Mouse (Mus musculus): ENCODE data around the gene Cntnap2. TPM values are rescaled to one million over a fixed set of nuclear protein-coding genes. Genes with fewer than 3 reads are reported as not detected.

The Cntnap2 gene
- not detected for total RNA-seq (2022)

DNA sequence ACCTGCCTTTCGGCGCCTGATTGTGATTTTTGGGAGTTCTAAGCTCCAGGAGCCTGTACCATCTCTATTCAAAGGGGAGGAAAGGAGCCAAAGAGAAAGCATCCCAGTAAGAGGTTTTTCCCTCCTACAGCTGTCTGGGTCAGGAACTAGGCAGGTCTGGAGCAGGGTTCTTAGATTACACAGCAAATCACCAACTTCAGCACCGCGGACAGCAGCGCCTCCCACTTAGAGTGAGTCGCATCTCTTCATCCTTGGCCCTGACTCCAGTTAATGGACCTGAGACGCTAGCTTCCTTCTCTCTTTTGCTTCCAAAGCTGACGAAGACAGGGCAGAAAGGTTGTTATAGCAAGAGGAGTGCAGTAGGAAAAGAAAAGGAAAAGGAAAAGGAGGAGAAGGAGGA is at the start of gene Cntnap2:
Gene Cntnap2, plus strand, starts transcription at position 267 of the 400 bp plus-strand sequence.
- no peak for DNase-seq (ENCODE audit: low spot score)

DNA sequence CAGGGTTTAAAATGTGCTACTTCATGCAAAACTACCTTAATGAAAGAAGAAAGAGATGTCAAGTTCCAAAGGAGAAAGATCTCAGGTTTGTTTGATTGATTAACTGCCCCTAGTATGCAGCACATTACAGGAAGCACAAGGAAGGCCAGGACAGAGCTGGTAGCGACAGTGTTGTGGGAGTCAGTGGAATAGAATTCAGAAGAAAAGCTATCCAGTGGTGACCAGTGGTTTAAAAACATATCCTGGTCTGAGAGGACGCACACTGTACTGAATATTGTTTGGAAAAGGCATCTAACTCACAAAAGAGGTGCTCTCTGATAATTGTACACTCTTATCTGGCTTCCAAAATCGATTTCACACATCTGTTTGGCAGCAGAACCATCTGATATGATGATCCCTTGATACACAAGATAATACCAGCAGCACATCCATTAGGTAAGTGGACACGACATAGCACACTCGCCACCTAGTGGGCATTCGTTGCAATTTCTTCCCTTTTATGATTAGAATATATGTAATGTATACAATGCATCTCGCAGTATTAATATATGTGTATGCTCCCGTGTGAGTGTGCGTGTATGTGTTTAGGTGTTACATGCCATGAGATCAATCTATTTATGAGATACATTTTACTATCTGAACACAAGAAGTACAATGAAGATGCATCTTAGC is 33.0 kb upstream of the Cntnap2 start:
- no peak for DNase-seq (ENCODE audit: low spot score)

DNA sequence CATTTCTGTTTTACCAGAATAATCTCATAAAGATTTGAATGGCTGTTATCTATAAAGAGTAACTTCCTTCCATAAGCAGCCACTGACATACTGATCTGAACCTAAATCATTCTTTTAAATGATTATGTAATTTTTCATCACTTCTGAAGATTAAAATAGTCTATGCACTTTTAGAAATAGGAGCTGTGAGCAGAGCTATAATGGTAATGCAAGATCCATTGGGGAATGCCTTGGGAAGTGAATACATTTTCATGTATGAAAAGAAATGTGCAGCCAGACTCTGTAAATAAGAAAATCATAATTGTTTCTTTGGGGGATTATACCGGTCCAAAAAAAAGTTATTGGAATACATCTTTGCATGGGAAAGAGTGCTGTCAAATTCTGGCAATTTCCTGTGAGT is 19.7 kb upstream of the Cntnap2 start:
- no peak for DNase-seq (ENCODE audit: low spot score)

DNA sequence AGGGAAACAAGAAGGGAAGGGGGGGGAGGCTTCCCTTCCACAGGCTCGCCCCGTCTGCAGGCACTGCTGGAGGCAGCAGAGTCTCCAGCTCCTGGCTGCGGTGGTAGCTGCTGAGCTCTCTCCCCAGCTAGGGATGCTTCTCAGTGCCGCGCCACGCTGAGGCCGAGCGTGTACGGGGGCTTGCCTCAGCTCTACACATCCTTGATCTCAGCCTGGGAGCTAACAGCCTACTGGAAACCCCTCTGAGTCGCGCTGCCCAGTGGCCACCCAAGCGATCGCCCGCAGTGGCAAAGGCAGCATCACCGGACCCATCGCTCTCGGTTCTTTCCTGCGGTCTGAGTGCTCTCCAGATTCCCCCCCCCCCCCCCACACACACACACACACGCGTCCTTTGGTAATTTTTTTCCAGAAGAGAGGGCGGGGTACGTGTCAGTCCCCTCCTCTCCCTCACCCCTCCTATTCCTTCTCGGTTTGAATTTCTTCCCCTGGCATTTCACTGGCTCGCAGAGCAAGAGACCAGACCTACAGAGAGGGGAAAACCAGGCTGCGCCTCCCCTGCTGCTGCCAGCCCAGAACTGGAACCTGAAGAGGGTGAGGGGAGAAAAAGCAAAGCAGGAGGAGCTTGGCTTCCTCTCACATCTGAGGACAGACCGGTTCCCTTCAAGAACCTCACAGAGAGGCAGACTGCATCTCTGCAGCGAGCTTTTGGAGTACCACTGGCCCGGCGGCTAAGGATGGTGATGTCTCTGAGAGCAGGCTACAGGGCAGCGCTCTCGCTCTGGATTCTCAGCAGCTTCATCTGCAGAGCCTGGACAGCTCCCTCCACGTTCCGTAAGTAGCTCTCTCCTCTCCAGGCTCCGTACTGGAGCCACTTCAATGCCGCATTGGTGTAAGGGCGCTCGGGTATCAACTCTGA is 657 bp downstream of the Cntnap2 start:
- no peak for DNase-seq (ENCODE audit: low spot score)

DNA sequence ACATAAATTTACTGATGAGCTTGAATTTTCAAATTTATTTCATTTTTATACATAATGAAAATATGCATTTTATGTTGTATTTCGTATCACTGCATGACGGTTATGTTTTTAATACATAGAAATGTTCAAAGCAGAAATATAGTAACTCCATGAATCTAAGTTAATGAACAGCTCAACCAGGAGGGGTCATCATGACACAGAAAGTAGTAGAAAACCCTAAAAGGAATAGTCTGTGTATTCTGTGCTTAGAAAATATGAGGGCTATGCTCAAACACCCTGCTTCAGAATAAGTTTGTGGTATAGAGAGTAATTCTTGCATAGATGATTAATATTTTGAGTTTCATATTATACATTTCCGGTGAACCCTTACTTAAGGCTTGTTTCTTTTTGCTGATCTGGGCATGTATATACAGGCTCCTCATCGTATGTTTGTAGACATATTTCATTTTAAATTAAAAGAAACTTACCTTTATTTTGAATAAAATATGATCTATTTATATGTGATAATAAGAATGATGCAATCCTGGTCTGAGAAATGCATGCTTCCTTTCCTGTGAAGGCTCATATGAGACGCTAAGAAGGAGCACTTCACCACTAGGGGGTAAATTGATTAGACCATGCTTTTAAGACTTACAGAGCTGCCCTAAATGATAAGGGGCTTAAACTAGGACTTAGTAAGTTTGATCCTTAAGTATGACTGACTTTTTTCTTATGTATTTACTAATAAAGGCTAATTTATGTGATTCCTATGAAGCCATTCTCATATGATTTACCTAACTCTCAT is 3.2 kb downstream of the Cntnap2 start:
- no peak for DNase-seq (ENCODE audit: low spot score)

DNA sequence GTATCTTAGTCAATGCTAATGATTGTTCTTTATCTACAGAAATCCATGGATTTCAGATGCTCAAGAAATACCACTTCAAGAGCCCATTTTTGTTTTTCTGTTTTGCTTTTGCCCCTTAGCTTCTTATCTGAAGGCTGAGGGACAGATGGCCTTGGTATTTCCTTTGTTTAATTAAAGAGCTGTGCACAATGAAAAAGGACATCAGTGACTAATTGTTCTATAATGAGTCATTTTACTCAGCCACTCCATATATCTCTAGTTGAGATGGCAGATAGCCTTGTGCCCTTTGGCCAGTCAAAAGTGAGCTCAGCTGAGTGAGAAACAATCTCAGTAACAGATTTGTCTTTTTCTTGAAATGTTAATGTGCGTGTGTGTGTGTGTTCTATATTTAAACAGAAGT is 29.1 kb downstream of the Cntnap2 start:
- no peak for DNase-seq (ENCODE audit: low spot score)

DNA sequence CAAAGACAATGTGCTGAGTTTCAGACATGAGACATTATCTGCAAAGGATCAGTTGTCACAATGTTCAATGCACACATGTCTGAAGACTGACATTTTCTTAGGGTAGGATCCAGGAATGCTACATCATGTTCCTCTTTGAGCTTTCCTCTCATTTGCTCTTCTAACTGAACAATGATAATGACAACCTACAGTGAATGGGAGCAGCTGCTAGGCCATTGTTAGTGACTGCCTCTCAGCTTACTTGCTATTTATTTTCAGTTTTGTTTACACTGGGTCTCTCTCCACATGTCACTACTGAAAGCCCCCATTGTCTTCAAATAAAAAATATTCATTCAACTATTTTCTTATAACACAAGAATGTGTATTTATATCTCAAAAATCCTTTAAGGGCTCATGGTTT is 54.5 kb downstream of the Cntnap2 start:
- DNase-seq (ENCODE audit: low spot score), result no peak

DNA sequence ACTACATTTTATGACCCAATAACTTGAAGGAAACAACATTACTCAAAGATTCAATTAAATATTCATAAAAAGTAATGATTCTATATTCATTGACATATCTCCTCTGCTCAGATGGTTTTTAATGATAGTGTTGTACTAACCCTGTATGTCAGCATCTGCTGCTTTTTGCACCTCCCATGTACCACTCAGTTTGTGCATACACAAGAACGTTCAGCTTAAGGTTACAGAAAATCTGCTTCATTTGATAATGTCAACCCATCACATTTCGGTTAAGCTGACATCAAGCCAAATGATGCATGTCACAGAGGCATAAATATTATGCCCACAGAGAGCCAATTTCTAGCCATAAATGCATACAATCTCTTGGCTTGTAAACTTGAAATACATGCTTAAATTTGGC is 85.7 kb downstream of the Cntnap2 start:
- no peak for DNase-seq (ENCODE audit: low spot score)

DNA sequence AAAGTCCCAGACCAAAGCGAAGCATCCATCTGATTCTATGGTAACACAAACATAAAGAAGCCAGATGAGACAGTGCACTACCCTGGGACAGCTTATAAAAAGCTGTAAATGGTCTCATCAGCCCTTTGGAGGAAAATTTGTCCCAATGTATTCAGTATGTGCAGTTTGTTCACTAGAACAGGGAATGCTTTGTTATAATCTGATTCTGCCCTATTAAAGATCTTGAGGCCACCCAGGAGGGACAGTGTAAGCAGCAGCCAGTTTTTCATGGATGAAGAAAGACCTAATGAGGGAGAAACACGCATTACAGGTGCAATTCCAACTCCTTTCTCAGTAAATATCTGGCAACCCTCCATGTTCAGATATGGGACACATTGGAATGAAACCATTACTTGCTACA is 145.9 kb downstream of the Cntnap2 start:
- DNase-seq (ENCODE audit: low spot score), result no peak

DNA sequence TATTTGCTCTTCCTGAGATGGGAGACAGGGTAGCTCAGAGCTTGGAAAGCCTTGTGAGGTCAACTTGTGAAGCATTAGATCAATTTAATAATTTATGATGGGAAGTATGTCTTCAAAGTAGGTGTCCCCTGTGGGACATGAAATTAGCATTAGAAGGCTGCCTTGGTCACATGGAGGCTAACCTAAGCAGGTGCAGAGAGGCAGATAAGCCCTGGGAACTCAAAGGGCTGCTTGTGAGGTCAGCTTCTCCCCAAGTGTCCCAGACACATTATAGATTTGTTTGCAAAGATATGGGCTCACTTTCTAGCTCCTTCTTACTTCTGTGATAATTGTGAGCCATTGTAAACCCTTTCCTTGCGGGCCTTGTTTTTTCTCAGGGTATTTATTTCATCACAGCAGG is 155.2 kb downstream of the Cntnap2 start:
- DNase-seq (ENCODE audit: low spot score), result no peak

DNA sequence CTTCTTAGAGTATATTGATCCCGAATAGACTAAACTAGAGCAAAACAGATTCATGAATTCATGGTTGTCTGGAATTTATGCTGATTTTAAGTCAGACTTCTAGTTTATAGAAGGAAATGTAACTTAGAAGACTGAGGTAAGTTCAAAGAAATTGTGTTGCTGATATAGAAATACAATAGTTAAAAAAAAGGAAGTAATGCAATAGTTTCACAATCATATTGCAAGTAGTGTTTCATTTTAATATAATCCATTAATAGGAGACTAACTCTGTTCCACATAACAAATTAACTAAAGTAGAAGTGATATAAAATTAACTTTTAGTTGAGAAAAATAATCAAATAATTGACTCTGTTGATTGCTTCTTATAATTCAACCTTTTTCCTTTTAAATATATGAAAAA is 169.8 kb downstream of the Cntnap2 start:
- DNase-seq (ENCODE audit: low spot score), result no peak

DNA sequence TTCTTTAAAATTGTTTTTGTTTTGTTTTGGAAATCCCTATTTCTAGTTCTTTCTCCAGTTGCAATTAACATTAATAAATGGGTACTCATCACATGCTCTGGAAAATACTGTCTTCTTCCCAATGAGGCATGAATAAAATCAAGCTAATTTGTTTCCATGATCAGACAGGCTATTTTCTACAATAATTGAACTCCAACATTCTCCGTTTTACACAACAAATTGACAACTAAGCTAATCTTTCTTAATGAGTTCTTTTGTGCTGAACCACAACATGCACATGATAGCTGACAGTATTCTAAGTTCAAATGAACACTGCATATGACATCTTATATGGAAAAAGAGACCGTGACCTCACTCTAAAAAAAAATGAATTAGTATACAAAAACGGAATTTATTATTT is 173.4 kb downstream of the Cntnap2 start:
- no peak for DNase-seq (ENCODE audit: low spot score)

DNA sequence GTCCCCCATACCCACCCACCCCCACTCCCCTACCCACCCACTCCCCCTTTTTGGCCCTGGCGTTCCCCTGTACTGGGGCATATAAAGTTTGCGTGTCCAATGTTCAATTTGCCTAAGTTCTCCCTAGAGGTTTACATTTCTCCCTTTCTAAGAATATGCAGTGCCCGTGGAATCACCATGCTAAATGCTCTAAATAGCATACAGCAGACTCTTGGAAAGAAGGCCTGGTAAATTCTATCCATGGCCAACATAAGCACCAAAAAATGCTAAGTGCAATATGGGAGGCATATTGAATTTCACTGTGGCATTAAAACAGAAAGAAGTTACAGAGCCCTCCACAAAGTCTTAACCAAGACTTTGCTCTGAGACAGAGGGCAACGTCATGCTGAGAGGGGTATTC is 177.4 kb downstream of the Cntnap2 start:
- no peak for DNase-seq (ENCODE audit: low spot score)

DNA sequence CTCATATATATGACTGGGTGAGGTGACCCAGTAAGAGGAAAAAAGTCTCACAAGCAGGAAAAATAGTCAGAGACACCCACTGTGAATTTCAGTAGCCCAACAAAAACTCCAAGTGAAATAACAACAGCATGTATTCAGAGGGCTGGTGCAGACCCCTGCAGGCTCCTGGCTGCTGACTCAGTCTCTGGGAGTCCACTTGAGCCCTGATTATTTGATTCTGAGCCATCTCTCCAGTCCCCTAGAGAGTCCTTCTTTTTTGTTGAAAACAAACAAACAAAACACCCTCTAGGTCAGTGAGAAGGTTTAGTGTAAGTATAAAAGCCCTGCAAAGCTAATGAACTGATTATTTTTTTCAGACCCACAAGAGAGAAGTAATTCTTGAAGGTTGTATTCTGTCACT is 179.0 kb downstream of the Cntnap2 start:
- no peak for DNase-seq (ENCODE audit: low spot score)

DNA sequence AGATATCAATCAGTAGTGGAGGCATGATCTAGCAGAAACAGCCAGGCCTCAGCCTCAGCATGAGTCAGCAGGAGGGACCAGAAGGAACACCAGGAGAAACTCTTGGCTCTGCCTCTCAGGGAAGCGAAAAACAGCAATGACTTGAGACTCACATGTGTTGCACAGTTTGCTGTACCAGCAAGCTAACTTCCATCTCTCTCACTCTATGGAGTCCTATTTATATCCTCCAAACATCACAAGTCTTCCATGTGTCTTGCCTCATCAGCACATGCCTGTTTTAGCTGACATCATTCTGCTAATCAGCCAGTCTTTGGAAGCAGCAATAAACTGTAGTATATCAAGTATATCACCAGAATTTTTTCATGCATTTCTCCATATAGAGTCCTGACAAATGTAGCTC is 182.1 kb downstream of the Cntnap2 start:
- DNase-seq (ENCODE audit: low spot score), result no peak

DNA sequence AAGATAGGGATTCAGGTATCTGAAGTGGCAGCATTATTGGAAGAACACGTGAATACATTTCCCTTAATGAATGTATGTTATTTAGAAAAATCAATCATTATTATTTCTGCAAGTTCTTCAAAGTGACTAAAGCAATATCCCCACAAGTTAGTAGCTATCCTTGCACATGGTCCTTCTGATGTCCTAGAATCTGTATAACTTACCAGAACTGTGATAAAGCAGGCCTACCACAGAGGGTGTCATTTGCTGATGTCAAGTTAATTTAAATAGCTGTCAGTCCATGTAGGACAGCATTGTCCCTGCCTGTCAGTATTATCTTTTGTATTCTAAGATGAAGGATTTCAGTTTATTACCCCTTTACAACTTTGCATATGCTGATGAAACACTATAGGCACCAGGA is 185.5 kb downstream of the Cntnap2 start:
- no peak for DNase-seq (ENCODE audit: low spot score)

DNA sequence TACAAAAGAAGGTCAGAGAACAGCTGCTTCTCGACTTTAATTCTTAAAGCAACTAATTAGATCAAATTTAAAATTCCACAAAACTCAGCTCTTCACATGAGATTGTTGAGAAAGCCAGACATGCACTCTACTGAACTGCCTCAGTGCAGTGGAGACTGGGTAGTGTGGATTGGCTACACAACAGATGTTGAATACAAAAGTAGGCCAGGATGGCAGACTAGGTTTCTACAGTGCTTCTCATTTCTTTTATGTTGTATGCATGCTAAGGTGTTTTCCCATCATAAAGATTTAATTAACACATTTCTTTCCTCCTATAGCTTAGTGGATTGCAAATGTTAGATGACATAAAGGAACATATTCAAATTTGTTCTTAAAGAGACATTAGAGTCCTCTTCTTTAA is 198.9 kb downstream of the Cntnap2 start:
- no peak for DNase-seq (ENCODE audit: low spot score)

DNA sequence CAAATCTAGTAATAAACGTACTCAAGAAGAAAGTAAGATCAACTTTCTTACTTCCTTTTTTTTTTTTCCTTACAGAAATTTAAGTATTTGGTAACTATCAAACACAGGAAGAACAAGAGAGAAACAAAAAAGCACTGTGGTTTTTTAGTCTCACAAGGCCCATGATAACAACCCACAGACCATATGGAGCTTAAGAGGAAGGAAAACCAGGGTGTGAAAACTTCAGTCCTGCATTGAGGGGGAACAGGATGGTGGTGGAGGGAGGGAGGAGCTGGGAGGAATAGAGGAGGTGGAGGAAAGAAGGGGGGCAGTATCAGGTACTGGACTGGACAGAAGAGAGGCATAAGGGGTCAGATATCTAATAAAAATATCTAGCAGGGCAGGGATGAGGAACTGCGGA is 212.4 kb downstream of the Cntnap2 start:
- DNase-seq (ENCODE audit: low spot score), result no peak

DNA sequence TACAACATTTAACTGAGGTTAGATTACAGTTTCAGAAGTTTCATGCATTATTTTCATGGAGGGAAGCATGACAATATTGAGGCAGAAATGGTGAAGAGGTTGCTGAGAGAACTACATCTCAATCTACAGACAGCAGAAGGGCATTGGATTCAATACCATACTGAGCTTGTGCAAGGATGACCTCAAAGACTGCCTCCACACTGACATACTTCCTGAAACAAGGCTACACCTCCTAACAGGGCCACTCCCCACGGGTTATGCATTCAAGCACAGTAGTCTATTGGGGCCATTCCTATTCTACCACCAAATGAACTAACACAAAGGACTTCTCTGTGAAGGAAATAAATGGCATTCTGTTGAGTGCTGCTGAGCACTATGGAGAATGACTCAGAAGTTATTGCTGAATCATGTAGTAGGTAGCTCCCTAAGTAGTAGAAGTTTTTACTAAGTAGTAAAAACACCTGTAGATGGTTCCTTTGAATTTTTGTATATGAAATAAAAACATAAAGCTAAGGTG is 214.2 kb downstream of the Cntnap2 start:
- no peak for DNase-seq (ENCODE audit: low spot score)

DNA sequence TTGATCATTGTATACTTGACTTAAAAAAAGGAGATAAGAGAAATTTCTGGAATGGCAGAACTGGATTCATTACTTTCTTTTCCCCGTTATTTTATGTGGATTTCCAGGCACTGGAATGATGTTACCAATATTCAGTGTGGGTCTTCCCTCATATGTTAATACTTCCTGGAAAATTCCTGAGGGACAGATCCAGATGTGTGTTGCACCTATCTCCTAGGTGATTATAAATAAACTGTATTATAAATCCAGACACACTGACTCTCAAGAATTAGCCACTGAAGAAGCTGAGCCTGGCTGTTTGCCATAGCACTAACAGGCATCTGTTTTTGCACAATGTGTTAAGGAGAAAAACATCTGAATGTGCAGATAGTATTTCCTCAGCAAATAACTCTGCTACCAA is 231.0 kb downstream of the Cntnap2 start:
- no peak for DNase-seq (ENCODE audit: low spot score)

DNA sequence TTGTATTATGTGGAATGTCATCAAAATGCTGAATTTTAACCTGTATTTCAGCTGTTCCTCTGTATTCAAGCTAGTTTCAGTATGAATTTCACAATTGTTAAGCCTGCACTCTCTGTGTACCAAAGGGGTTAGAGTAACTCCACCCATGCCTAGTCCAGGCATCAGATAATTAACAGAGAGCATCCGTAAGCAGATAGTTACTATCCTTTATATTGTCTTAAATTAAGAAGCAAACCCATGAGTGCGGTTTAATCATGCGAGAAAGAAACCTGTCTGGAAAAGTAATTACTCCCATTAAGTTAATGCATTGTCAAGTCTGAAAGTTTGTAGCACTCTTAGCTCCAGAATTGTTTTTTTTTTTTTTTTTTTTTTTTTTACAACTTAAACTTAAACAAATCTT is 258.3 kb downstream of the Cntnap2 start:
- DNase-seq (ENCODE audit: low spot score), result no peak

DNA sequence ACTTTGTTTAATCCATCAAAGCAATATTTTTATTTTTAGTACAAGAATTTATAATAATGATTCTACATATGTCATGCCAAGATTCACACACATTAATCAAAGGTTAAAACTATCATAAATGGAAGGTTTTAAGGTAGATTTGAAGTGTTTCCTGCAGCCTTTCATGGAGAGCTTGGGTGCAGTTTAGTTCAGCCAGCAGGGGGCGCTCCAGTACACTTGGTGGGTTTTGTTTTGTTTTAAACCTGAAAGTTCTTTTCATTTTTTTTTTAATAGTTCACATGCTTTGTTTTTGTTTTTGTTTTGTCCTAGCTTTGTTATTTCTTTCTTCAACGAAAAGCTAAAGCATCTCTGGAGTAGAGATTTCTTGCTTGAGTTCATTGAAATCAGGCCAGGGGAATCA is 264.3 kb downstream of the Cntnap2 start:
- DNase-seq (ENCODE audit: low spot score), result no peak

Measured in heart, adult 8-10 months (tissue).